ENCODE assay signal across 9 mouse cellular contexts in the genomic region with DNA sequence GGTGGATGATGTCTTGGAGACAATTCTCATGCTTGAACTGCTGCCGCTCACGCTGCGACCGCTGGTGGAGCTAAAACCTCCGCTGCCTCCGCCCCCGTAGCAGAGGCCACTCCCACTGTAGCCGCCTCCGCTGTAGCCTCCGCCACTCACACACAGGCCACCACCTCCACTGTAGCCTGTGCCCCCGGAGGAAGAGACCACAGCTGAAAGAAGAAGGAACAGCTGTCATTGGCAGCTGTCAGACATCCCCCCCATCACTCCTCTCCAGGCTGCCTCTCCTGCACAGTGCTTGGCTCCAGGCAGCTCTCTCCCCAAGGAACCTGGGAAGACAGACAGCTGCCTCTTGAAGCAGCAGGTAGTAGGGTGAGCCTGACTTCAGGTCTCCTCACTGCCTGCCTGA. TPM values are rescaled to one million over a fixed set of nuclear protein-coding genes. Genes with fewer than 3 reads are reported as not detected.
DNase-seq lines count a peak whose midpoint lies in the region; ATAC-seq lines count a peak whose summit lies in the region.
"Had no signal": no experiment of that assay in that cellular context is flagged by ENCODE, and none has a peak within 500 bp of the region (broad histone marks: within the 10 kb centered on the region; RNA-seq: fewer than 3 reads in every experiment).

No protein-coding gene starts in this region.

- no peaks in the 10 kb centered on the region for H3K27me3 ChIP-seq in midbrain, embryonic 16.5 days (ENCODE audit: control insufficient read depth, insufficient read depth, low read depth, low read length)

- WGBS in midbrain, embryonic 16.5 days: 0% methylated on average over 11 of the region's 11 CpGs

- peak; percentile 67 for ATAC-seq in midbrain, embryonic 16.5 days

- H3K4me2 ChIP-seq in midbrain, embryonic 16.5 days (ENCODE audit: low read length): peak overlapping the region; percentile 49

- intact Hi-C loops in heart, postnatal 10 days (cut with DNase I): no loop called here
- intact Hi-C loops in left cerebral cortex, postnatal 36 days (cut with DNase I): no loop called here

- H3K27ac ChIP-seq in midbrain, embryonic 16.5 days (ENCODE audit: low read length): no peak overlapping the region

- H3K9ac ChIP-seq in midbrain, embryonic 16.5 days (ENCODE audit: low read depth, low read length): no peak overlapping the region; the same call in 1 of the 2 replicates

- peaks cover 6% of the 10 kb centered on the region; the same call in 1 of the 2 replicates for H3K4me1 ChIP-seq in midbrain, embryonic 16.5 days (ENCODE audit: control insufficient read depth, insufficient read depth, low read length)

- H3K9me3 ChIP-seq in midbrain, embryonic 16.5 days (replicated peaks; ENCODE audit: control insufficient read depth, low read length, poor library complexity, severe bottlenecking): no peaks in the 10 kb centered on the region

- no peak overlapping the region; the same call in 1 of the 2 replicates for H3K4me3 ChIP-seq in midbrain, embryonic 16.5 days (ENCODE audit: low read depth, low read length)

- no peaks in the 10 kb centered on the region for H3K36me3 ChIP-seq in midbrain, embryonic 16.5 days (ENCODE audit: control insufficient read depth, insufficient read depth, low read length)

- DNase-seq in layer of hippocampus, adult 9-11 months: peak; percentile 23
- DNase-seq in layer of hippocampus, postnatal 14 days (ENCODE audit: low spot score in 2 of 2): no peak
- peak; percentile 76 for DNase-seq in embryo, embryonic 11 days
- peak; percentile 41 to 44 for DNase-seq in heart, postnatal 10 days
- peak; percentile 15 to 31 for DNase-seq in left cerebral cortex, postnatal 36 days (ENCODE audit: low spot score in 2 of 2)
- peak; percentile 57 to 69 for DNase-seq in thymus, postnatal 36 days
- DNase-seq in urinary bladder, postnatal 10 days (ENCODE audit: low spot score): no peak

RNA-seq across cellular contexts. Expression of gene Krt82, which starts 2.7 kb away (rescaled TPM):
- total RNA-seq in layer of hippocampus, postnatal 14 days (2021): not detected
- total RNA-seq in heart, postnatal 10 days (2021): not detected
- not detected for total RNA-seq in left cerebral cortex, postnatal 36 days (2021)
- not detected in 2 replicates for polyA plus RNA-seq in midbrain, embryonic 16.5 days (2015; fragmentation: Nextera tagmentation; extraction: Ambion mirVana)
- polyA plus RNA-seq: heart, embryonic 14.5 days had no signal

RNA-seq across cellular contexts. Expression of gene Krt90, which starts 9.6 kb away (rescaled TPM):
- total RNA-seq in layer of hippocampus, postnatal 14 days (2021): under 1 TPM; 0.14 to 0.16 TPM
- not detected for total RNA-seq in heart, postnatal 10 days (2021)
- total RNA-seq in left cerebral cortex, postnatal 36 days (2021): not detected
- 0.19 TPM in 2 replicates for polyA plus RNA-seq in midbrain, embryonic 16.5 days (2015; fragmentation: Nextera tagmentation; extraction: Ambion mirVana)
- polyA plus RNA-seq: heart, embryonic 14.5 days had no signal

RNA-seq across cellular contexts. Expression of gene Krt75, which starts 20.5 kb away (rescaled TPM):
- total RNA-seq in layer of hippocampus, postnatal 14 days (2021): under 1 TPM in 1 of 2 experiments, not detected in 1; 0.14 TPM
- total RNA-seq in heart, postnatal 10 days (2021): not detected
- total RNA-seq in left cerebral cortex, postnatal 36 days (2021): not detected
- 0.07 and 0.08 TPM in 2 replicates for polyA plus RNA-seq in midbrain, embryonic 16.5 days (2015; fragmentation: Nextera tagmentation; extraction: Ambion mirVana)

RNA-seq across cellular contexts. Expression of gene Krt84, which starts 20.5 kb away (rescaled TPM):
- not detected for total RNA-seq in layer of hippocampus, postnatal 14 days (2021)
- not detected for total RNA-seq in heart, postnatal 10 days (2021)
- not detected for total RNA-seq in left cerebral cortex, postnatal 36 days (2021)
- polyA plus RNA-seq in midbrain, embryonic 16.5 days (2015; fragmentation: Nextera tagmentation; extraction: Ambion mirVana): not detected in 2 replicates
- polyA plus RNA-seq: heart, embryonic 14.5 days had no signal

RNA-seq across cellular contexts. Expression of gene Gm49425, which starts 36.1 kb away (rescaled TPM):
- not detected for total RNA-seq in layer of hippocampus, postnatal 14 days (2021)
- not detected for total RNA-seq in heart, postnatal 10 days (2021)
- total RNA-seq in left cerebral cortex, postnatal 36 days (2021): not detected
- polyA plus RNA-seq in midbrain, embryonic 16.5 days (2015; fragmentation: Nextera tagmentation; extraction: Ambion mirVana): not detected in 2 replicates
- polyA plus RNA-seq: heart, embryonic 14.5 days had no signal

Comparison
In these comparisons a context has a peak if more than half of its experiments do, and no peak if none do; other contexts are left out.
1. DNase-seq: peak in layer of hippocampus, adult 9-11 months (single experiment), embryo, embryonic 11 days (single experiment), heart, postnatal 10 days (2 of 2), left cerebral cortex, postnatal 36 days (2 of 2) and thymus, postnatal 36 days (2 of 2); none in layer of hippocampus, postnatal 14 days (0 of 2) and urinary bladder, postnatal 10 days (single experiment).